Mouse (Mus musculus): ENCODE data around the gene Dcaf6. TPM values are rescaled to one million over a fixed set of nuclear protein-coding genes. Genes with fewer than 3 reads are reported as not detected.

The Dcaf6 gene
- polyA plus RNA-seq, 1 experiment from 2014 or later, result 11.6 TPM

GRCm38 (mm10) chr1:165460801-165461377, 614 bp upstream of the Dcaf6 start:
- peak; percentile 97 for ATAC-seq
- H3K4me3 ChIP-seq (replicated peaks), result peak overlapping the region; percentile 97
- no peaks in the 10 kb centered on the region for H3K36me3 ChIP-seq
- H3K9ac ChIP-seq (replicated peaks), result peak overlapping the region; percentile 70
- H3K4me1 ChIP-seq (replicated peaks), result peaks cover 19% of the 10 kb centered on the region
- no peaks in the 10 kb centered on the region for H3K27me3 ChIP-seq
- peak overlapping the region; percentile 78 for H3K4me2 ChIP-seq (replicated peaks)
- WGBS, result 1% methylated on average over 41 of the region's 41 CpGs
- no peaks in the 10 kb centered on the region for H3K9me3 ChIP-seq
- H3K27ac ChIP-seq, result peak overlapping the region; percentile 95

- Histone ChIP-seq H3K9ac (replicated peaks) (peak overlapping the region; percentile 86), H3K9me3 (no peaks in the 10 kb centered on the region), H3K4me1 (replicated peaks) (peaks cover 19% of the 10 kb centered on the region), H3K27me3 (no peaks in the 10 kb centered on the region), H3K27ac (peak overlapping the region; percentile 95), H3K36me3 (no peaks in the 10 kb centered on the region), H3K4me3 (replicated peaks) (peak overlapping the region; percentile 97), H3K4me2 (replicated peaks) (peak overlapping the region; percentile 78)
- WGBS, result under 1% methylated on average over 56 of the region's 60 CpGs
- no peak for ATAC-seq
These were observed 633 bp downstream of the Dcaf6 start for GRCm38 (mm10) chr1:165459503-165460181.

- Histone ChIP-seq H3K27me3 (no peaks in the 10 kb centered on the region), H3K9ac (replicated peaks) (peak overlapping the region; percentile 86), H3K36me3 (0 out of 2 replicates have a peak, but pooled peaks cover 3% of the 10 kb centered on the region), H3K4me1 (replicated peaks) (peaks cover 19% of the 10 kb centered on the region), H3K4me3 (replicated peaks) (peak overlapping the region; percentile 97), H3K4me2 (replicated peaks) (peak overlapping the region; percentile 78), H3K27ac (no peak overlapping the region), H3K9me3 (peaks cover 4% of the 10 kb centered on the region; the same call in 1 of the 2 replicates)
- WGBS, result 26% methylated on average over 7 of the region's 7 CpGs
- ATAC-seq, result no peak
These were observed 1.2 kb downstream of the Dcaf6 start for GRCm38 (mm10) chr1:165459041-165459502.

DNA sequence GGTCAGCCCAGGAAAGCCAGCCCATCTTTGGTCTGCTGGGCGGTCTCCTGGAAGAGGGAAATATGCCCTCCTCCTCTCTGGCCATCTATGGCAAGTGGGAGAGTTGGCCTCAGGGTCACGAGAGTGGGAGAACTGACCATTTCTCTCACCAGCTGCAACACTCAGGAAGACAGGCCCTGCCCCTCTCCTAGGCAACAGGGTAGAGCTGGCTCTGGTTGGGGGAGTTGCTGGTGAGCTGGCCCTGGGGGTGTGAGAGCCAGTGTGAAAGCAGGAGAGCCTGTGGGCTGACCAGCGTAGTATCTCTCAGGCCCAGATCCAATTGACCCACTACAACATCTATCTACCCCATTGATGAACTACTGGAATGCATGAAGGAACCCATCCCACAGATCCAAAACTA, 18.6 kb downstream of the Dcaf6 start:
- no peak overlapping the region for H3K27ac ChIP-seq
- H3K4me3 ChIP-seq (replicated peaks), result no peak overlapping the region
- H3K4me2 ChIP-seq (replicated peaks), result no peak overlapping the region
- H3K4me1 ChIP-seq (replicated peaks), result no peaks in the 10 kb centered on the region
- H3K36me3 ChIP-seq, result no peaks in the 10 kb centered on the region
- H3K9ac ChIP-seq (replicated peaks), result no peak overlapping the region
- no peaks in the 10 kb centered on the region for H3K27me3 ChIP-seq
- no peaks in the 10 kb centered on the region for H3K9me3 ChIP-seq
- WGBS, result 88% methylated on average over 3 of the region's 3 CpGs
- no peak for ATAC-seq

DNA sequence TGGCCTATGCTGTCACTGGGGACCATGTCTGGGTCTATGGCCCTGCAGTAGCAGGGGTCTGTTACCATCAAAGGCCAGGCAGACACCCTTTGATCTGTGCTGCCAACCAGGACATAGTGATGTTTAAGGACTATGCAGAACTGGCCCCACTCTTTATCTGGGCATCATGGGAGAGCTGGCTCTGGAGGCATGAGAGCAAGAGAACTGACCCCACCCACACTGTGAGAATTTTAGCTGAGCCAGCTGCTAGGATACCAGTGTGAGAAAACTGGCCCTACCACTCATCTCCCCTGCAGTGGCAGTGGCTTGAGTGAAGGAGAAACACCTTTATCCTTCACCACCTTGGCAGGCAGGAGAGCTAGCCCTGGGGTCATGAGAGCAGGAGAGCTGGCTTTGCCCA, 19.1 kb downstream of the Dcaf6 start:
- Histone ChIP-seq H3K9me3 (0 out of 2 replicates have a peak, but pooled peaks cover 4% of the 10 kb centered on the region), H3K27me3 (no peaks in the 10 kb centered on the region), H3K36me3 (no peaks in the 10 kb centered on the region), H3K4me1 (replicated peaks) (no peaks in the 10 kb centered on the region), H3K4me3 (replicated peaks) (no peak overlapping the region), H3K27ac (no peak overlapping the region), H3K9ac (replicated peaks) (no peak overlapping the region), H3K4me2 (replicated peaks) (no peak overlapping the region)
- peak; percentile 27; the same call in 1 of the 2 replicates for ATAC-seq

GRCm38 (mm10) chr1:165440788-165441187, 19.5 kb downstream of the Dcaf6 start:
- H3K4me3 ChIP-seq (replicated peaks), result no peak overlapping the region
- ATAC-seq, result peak; percentile 20; the same call in 1 of the 2 replicates

DNA sequence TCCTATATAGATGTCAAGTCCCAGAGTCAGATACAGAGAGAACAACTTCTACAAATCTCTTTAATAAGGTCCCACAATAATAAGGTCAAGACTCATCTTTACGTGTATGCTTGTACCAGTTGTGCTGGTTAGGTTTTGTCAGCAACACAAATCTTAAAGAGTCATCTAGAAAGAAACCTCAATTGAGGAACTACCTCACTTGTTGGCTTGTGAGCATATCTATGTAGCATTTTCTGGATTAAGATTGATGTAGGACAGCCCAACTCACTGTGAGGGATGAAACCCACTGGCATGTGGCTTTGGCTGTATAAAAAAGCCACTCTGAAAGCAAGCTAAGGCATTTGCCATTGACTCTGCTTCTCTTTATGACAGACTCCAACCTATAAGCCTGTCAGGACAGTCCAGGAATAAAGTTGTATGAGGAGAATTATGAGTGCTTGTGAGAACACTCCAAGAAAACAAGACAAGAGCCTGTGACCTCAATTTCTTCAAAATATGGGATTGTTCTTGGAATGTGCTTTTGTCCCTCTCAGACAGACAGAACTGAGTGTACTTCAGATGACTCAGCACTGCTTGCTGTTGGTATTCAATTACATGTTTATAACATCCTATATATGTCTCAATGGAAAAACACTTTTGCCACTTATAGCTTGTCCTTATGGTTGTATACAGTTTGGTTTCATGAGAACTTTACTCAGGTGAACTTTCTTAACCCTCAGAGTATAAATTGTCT, 21.8 kb downstream of the Dcaf6 start:
- no peak overlapping the region for H3K4me2 ChIP-seq (replicated peaks)

More at GRCm38 (mm10) chr1:165440788-165441187, 19.5 kb downstream of the Dcaf6 start:
- no peaks in the 10 kb centered on the region for H3K4me1 ChIP-seq (replicated peaks)
- no peak overlapping the region for H3K4me2 ChIP-seq (replicated peaks)
- 0 out of 2 replicates have a peak, but pooled peaks cover 4% of the 10 kb centered on the region for H3K9me3 ChIP-seq
- H3K27me3 ChIP-seq, result no peaks in the 10 kb centered on the region
- no peak overlapping the region for H3K9ac ChIP-seq (replicated peaks)
- 76% methylated on average over 3 of the region's 3 CpGs for WGBS
- H3K27ac ChIP-seq, result no peak overlapping the region
- H3K36me3 ChIP-seq, result 0 out of 2 replicates have a peak, but pooled peaks cover under 1% of the 10 kb centered on the region

DNA sequence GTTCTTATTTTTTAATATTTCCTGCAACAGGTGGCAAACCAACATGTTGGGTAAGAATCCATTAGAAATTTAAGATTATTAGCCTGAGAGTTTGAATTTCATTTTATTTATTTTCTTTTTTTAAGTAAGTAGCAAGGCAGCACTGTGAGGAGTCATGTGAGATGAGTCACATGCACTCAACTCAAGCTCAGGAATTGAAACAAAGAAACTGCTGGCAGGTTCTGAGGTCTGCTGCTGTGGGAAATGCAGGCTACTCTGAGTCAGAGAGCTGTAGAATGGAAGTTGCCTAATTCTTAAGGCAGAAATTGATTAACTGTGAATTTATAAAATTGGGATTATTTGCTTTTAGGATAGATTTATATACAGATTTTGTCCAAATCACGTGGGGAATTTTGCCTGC, 27.4 kb downstream of the Dcaf6 start:
- 0 out of 2 replicates have a peak, but pooled peaks cover 5% of the 10 kb centered on the region for H3K36me3 ChIP-seq
- no peaks in the 10 kb centered on the region for H3K4me1 ChIP-seq (replicated peaks)
- H3K4me3 ChIP-seq (replicated peaks), result no peak overlapping the region
- 89% methylated on average over 1 of the region's 1 CpGs for WGBS
- 0 out of 2 replicates have a peak, but pooled peaks cover 4% of the 10 kb centered on the region for H3K9me3 ChIP-seq
- no peak overlapping the region for H3K9ac ChIP-seq (replicated peaks)
- no peak overlapping the region for H3K4me2 ChIP-seq (replicated peaks)
- no peak for ATAC-seq
- no peaks in the 10 kb centered on the region for H3K27me3 ChIP-seq
- no peak overlapping the region for H3K27ac ChIP-seq

More for the DNA sequence above, 21.8 kb downstream of the Dcaf6 start:
- no peak overlapping the region for H3K27ac ChIP-seq
- no peak overlapping the region for H3K9ac ChIP-seq (replicated peaks)
- H3K9me3 ChIP-seq, result 0 out of 2 replicates have a peak, but pooled peaks cover 4% of the 10 kb centered on the region
- no peaks in the 10 kb centered on the region for H3K4me1 ChIP-seq (replicated peaks)
- no peak overlapping the region for H3K4me3 ChIP-seq (replicated peaks)
- WGBS, result 95% methylated on average over 1 of the region's 1 CpGs
- ATAC-seq, result no peak
- no peaks in the 10 kb centered on the region for H3K27me3 ChIP-seq
- 0 out of 2 replicates have a peak, but pooled peaks cover 5% of the 10 kb centered on the region for H3K36me3 ChIP-seq

- H3K9ac ChIP-seq (replicated peaks), result no peak overlapping the region
- H3K36me3 ChIP-seq, result no peaks in the 10 kb centered on the region; the same call in 1 of the 2 replicates
- H3K27ac ChIP-seq, result no peak overlapping the region
- H3K4me2 ChIP-seq (replicated peaks), result no peak overlapping the region
- no peaks in the 10 kb centered on the region for H3K9me3 ChIP-seq
- no peak for ATAC-seq
- H3K27me3 ChIP-seq, result no peaks in the 10 kb centered on the region
- H3K4me1 ChIP-seq (replicated peaks), result no peaks in the 10 kb centered on the region
- WGBS, result 95% methylated on average over 2 of the region's 2 CpGs
- no peak overlapping the region for H3K4me3 ChIP-seq (replicated peaks)
These were observed 34.0 kb downstream of the Dcaf6 start for GRCm38 (mm10) chr1:165426254-165426653.

DNA sequence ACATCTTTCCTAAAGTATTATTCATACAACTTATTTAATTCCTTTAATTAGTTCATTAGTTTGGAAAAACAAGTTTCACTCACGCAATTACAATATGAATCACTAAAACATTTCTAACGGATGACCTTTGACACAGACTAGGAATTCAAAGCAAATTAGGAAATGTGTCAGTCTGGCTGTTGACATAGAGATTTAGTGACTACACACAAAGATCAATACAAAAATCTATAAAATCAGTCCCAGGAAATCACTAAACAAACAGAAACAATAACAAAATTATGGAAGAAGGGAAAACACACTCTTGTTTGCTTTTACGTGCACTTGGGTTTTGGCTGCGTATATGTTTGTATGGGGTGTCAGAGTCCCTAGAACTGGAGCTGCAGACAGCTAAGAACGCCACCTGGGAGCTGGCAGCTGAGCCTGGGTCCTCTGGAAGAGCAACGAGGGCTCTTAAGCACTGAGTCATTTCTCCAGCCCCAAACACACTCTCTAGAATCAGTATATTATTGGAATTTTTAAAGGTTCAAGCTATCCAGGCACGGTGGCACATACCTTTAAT, 38.8 kb downstream of the Dcaf6 start:
- no peak overlapping the region for H3K27ac ChIP-seq
- no peak overlapping the region for H3K4me2 ChIP-seq (replicated peaks)
- H3K4me1 ChIP-seq (replicated peaks), result no peaks in the 10 kb centered on the region
- WGBS, result 77% methylated on average over 7 of the region's 7 CpGs
- no peaks in the 10 kb centered on the region for H3K9me3 ChIP-seq
- H3K9ac ChIP-seq (replicated peaks), result no peak overlapping the region
- no peak overlapping the region for H3K4me3 ChIP-seq (replicated peaks)
- ATAC-seq, result no peak
- H3K36me3 ChIP-seq, result no peaks in the 10 kb centered on the region; the same call in 1 of the 2 replicates
- no peaks in the 10 kb centered on the region for H3K27me3 ChIP-seq

- 91% methylated on average over 2 of the region's 2 CpGs for WGBS
- H3K4me1 ChIP-seq (replicated peaks), result no peaks in the 10 kb centered on the region
These were observed 63.9 kb downstream of the Dcaf6 start for GRCm38 (mm10) chr1:165396401-165396805.

More at GRCm38 (mm10) chr1:165396401-165396805, 63.9 kb downstream of the Dcaf6 start:
- no peaks in the 10 kb centered on the region for H3K9me3 ChIP-seq
- no peak overlapping the region for H3K27ac ChIP-seq
- no peak overlapping the region for H3K9ac ChIP-seq (replicated peaks)
- H3K4me2 ChIP-seq (replicated peaks), result no peak overlapping the region
- no peaks in the 10 kb centered on the region for H3K27me3 ChIP-seq
- ATAC-seq, result no peak
- H3K4me3 ChIP-seq (replicated peaks), result no peak overlapping the region
- H3K36me3 ChIP-seq, result no peaks in the 10 kb centered on the region

Measured in midbrain, embryonic 13.5 days (tissue).